Mouse (Mus musculus) G1E-ER4 (cell line): ENCODE results near the gene Cyb561d2. TPM values are rescaled to one million over a fixed set of nuclear protein-coding genes. Genes with fewer than 3 reads are reported as not detected.

Source experiments
- GATA1 ChIP-seq: IDR thresholded peaks from one replicate; pipeline ENCODE4 v1.8.0; 2012; ENCODE audit warnings: low read length, inconsistent platforms
- polyA plus RNA-seq: library from polyadenylated mRNA; stranded (reverse); fragments of >175 nt; gene quantifications from 2 replicates; pipeline ENCODE4 v1.2.3, GENCODE M21; 2012

The Cyb561d2 gene
- polyA plus RNA-seq, 1 experiment: 11.7 TPM

DNA sequence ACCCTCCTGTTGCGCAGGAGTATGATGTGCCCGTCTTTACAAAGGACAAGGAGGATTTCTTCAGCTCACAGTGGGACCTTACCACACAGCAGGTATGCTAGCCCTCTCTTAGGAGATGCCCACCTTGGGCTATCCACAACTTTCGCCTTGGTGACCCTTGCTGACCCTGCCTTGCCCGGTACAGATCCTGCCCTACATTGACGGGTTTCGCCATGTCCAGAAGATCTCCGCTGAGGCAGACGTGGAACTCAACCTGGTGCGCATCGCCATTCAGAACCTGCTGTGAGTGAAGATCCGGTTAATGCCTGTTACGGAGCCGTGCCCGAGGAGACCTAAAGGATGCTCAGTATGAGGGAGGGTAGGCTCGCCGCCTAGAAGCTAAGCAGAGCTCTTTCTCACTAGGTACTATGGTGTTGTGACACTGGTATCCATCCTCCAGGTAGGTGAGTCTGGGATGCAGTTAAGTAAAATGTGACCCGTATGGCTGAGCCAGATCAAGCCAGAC is 2.3 kb upstream of the Cyb561d2 start:
- TF ChIP-seq GATA1: no peak

DNA sequence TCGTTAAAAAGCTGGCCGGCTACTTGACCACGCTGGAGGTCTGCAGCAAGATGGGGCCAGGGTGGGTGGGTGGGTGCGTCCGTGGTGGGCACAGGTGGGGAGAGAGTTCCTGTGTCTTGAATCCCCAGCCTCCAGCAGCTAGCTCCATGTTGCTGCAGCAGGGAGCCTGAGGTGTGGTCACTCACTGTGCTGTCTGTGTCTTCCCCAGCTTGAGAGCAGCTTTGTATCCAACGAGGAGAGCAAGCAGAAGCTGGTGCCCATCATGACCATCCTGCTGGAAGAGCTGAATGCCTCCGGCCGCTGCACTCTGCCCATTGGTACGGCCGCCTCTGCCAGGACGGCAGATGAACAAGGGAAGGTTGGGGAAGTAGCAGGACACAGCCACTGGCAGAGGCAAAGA is 1.3 kb upstream of the Cyb561d2 start:
- no peak for TF ChIP-seq GATA1

DNA sequence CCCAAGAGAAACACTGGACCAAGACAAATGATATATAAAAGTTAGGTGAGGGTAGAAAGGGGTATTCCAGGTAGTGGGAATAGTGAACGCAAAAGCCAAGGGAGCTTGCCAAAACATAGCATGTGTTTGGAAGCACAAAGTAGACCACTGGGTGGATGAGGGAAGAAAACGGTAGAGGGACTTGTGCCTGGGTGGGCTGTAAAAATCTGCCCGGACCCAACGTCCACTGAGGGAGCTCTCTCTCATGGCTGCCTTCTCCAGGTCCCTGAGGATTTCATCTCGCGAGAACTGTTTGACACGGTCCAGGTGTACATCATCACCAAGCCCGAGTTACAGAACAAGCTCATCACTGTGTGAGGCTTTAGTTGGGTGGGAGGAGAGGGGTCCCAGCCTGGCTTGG is 728 bp upstream of the Cyb561d2 start:
- TF ChIP-seq GATA1: no peak

DNA sequence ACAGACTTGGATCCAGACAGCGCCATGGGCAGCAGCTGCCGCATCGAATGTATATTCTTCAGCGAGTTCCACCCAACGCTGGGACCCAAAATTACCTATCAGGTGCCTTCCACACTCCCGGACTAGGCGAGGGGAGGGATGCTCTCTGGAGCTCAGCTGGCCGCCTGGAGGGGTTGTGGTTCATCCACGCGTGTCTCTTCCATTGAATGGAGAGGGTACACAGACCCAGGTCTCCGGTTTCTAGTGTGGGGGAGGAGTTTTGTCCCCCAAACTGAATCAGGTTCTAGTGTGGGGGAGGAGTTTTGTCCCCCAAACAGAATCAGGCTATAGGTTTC is 326 bp upstream of the Cyb561d2 start:
- no peak for TF ChIP-seq GATA1

DNA sequence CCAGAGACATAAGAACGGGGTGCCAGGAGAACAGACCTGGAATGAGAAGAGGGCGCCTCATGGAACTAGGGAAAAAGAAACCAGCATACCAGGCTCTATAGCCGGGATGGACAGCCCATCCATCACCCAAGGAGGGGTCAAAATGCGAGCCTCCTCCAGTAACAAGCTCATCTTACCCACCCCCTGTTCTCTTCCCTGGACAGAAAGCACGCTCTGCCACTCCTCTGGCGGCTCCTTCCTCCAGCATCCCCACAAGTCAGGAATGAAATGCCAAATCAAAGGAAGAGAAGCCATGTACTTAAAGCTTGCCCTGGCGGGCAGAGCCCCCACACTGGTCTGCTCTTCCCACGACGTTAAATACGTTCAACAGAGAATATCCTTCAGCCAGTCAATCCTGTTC is 988 bp downstream of the Cyb561d2 start:
- TF ChIP-seq GATA1: no peak

DNA sequence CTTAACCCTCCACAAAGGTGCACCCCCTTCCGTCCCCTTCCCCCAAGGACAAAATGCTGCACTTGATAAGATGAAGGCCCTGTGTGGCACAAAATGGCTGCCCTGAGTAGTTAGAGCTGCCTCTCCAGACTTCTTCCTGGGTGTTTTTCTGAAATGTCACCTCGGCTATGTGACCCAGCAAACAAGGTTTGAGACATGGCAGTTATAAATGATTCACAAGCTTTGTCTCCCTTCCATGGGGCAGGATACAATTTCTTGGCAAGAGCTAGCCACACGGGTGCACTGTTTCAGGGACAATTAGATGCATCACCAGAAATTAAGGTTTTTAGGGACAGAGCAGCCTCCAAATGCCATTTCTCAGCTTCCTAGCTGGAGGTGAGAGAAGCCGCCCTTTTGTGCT is 1.6 kb downstream of the Cyb561d2 start:
- TF ChIP-seq GATA1: no peak

DNA sequence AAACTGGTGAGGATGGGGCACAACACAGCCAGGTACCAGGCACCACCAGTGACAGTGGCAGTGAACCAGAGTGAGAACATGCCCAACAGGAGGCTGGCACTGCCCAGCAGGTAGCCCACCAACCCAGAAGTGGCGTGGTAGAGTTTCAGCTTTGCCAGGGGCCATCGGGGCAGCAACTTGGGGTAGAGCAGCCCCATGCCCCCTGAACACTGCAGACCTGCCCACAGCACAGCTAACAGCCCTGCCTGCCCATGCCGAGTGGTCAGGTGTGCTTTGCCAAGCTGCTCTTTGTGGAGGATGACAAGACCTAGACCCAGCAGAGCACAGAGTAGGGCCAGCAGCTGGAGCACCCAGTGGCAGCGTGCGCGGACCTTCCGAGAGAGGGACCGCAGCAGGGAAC is 2.1 kb downstream of the Cyb561d2 start:
- no peak for TF ChIP-seq GATA1

DNA sequence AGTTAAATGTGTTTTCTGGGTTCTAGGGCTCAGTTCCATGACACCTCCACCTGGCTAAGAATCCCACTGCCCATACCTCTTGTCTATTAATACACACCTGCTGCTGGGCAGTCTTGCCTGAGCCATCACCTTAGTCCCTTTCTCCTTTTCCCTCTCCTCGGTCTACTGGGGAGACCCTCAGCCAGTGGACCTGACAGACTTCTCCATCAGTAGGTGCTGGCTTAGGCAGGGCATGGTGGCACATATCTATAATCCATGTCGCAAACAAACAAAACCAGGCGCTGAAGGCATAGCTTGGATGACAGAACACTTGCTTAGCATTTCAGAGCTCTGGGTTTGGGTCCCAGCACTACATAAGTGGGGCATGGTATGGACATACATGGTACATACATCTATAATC is 3.3 kb downstream of the Cyb561d2 start:
- no peak for TF ChIP-seq GATA1

DNA sequence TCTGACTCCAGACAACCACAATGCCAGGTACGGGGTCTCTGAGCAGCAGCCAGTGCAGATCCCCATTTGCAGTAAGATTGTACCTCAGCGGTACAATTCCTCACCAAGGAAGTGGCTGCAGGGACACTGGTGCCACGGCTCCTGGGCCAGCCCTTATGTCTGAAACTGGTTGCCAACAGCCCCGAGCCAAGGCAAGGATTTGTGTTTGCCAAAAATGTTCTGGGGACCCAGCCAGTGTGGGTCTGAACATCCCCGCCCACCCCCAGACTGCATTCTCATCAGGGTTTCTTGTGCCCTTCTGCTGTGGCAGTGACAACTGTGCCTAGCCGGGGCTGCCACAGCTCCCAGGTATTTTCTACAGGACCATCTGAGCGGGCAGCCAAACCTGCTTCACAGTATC is 3.8 kb downstream of the Cyb561d2 start:
- no peak for TF ChIP-seq GATA1

DNA sequence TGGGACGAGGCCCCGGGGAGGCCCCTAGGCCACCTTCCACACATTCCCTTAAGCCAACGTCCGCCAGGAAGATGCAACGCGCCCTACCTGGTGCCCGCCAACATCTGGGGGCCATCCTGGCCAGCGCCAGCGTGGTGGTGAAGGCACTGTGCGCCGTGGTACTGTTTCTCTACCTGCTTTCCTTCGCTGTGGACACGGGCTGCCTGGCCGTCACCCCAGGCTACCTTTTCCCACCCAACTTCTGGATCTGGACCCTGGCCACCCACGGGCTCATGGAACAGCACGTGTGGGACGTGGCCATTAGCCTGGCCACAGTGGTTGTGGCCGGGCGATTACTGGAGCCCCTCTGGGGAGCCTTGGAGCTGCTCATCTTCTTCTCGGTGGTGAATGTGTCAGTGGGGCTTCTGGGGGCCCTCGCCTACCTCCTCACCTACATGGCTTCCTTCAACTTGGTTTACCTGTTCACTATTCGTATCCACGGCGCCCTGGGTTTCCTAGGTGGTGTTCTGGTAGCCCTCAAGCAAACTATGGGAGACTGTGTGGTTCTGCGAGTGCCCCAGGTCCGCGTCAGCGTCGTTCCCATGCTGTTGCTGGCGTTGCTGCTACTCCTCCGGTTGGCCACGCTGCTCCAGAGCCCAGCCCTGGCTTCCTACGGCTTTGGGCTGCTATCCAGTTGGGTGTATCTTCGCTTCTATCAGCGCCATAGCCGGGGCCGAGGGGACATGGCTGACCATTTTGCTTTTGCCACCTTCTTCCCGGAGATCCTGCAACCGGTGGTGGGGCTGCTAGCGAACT is 7.4 kb downstream of the Cyb561d2 start:
- TF ChIP-seq GATA1: no peak

DNA sequence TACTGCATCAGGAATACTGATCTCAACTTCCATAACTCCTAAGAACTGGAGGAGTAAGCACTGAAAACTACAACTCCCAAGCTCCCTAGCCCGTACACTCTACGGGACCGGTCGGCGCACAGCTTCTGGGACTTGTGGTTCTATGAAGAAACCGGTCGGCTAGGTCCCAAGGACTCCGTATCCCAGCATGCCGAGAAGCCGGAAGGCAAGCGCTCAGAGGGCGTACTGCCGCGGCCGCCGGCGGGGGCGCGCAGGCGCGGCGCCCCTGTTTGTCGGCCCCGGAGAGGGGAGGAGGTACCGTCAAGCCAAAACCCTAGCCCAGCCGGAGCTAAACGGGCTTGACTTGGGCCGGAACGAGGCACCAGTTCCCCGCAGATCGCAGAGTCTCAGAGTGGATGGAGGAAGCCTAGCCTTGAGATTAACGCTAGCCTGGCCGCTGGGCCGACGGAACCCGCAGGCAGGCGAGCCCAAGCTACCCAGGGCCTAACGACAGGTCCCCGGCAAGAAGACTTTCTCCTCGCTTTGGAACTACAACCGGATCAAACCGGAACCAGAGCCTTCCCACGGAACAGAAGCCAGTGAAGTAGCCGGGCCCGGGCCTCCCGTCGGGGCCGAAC is 8.1 kb downstream of the Cyb561d2 start, which contains the start of gene Tmem115:
Gene Tmem115 (plus strand): TSS at position 155 of the 617 bp plus-strand sequence.
- no peak for TF ChIP-seq GATA1

DNA sequence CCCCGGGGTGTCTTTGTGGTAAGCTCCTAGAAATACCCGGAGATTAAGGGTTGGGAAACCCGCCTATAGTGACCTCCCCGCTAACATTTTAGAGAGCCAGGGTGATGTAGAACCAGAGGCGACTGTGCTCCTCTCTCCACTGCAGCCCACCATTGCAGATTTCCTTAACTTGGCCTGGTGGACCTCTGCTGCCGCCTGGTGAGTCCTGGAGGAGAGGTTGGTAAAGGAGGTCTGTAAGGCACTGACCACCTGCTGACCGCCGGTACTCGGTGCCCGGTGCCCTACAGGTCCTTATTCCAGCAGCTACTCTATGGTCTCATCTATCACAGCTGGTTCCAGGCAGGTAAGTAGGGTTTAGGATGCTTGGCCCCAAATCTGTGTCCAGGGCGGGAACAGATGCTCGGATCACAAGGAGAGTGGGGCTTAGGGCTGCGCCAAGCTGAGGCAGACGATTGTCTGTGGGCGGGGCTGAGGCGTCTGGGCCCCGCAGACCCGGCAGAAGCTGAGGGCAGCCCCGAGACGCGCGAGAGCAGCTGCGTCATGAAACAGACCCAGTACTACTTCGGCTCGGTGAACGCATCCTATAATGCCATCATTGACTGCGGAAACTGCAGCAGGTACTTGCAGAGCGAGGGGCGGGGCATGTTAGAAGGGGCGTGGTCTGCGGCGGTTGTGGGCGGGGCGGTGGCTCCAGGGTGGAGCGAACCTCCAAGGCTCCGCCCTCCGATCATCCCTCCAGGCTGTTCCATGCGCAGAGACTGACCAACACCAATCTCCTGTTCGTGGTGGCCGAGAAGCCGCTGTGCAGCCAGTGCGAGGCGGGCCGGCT is 15.6 kb downstream of the Cyb561d2 start:
- TF ChIP-seq GATA1: no peak

DNA sequence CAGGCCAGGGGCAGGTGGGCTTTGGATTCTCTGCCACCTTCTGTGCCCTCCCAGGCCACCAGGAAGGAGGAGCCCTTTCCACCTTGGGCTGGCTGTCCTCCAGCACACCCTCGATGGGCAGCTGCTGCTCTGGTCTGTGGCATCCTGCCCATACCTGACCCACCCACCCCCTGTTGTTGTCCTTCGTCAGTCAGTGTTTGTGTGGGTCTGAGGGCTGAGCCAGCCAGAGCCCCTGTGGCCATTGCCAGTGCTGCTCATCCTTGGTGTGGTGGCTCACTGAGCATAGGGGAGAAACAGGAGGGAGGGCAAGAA is 19.6 kb downstream of the Cyb561d2 start:
- no peak for TF ChIP-seq GATA1

DNA sequence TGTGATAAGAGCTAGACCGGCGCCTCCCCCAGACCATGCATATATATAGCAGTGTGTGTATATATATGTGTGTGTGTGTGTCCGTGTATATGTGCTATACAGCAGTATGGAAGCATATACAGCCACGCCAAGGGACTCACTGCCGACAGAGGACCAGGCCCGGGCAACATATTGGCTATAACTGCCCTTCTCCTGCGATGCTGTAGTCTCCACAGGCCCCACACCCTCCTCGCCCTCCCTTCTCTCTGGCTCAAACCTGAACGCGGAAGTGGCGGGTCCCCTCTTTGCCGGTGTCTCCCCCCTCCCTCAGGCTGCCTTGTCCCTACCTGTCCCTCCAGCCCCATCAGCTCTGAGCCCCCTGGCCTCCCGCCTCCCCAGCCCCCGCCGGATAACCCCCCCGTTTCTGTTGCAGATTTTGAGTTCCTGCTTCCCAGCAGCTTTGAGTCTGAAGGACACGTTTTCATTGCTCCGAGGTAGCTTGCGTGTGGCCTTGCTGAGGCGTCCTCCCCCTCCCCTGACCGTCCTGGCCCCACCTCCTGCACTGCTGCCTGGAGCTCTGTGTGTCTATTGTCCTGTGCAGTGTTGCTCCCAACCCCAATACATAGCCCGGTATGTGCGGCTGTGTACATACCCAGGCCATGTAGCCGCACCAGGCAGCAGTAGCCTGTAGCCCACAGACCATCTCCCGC is 20.1 kb downstream of the Cyb561d2 start:
- TF ChIP-seq GATA1: no peak

DNA sequence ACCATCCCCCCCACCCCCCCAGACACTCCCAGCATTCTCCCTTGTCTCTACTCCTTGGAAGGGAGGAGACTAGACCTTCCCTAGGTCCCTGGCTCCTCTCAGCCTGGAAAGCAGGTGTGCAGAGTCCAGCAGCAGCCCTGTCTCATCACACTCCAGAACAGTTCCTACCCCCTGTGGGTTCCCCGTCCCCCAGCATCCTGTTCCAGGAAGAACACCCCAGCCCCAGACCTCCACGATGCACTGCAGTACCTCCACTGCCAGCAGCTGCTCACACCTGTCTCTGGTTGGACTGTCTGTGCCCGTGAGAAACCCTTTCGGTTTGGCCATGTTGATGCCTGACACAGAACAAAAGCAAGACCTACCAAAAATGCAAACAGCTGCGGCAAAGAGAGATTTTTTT is 20.8 kb downstream of the Cyb561d2 start:
- TF ChIP-seq GATA1: no peak

DNA sequence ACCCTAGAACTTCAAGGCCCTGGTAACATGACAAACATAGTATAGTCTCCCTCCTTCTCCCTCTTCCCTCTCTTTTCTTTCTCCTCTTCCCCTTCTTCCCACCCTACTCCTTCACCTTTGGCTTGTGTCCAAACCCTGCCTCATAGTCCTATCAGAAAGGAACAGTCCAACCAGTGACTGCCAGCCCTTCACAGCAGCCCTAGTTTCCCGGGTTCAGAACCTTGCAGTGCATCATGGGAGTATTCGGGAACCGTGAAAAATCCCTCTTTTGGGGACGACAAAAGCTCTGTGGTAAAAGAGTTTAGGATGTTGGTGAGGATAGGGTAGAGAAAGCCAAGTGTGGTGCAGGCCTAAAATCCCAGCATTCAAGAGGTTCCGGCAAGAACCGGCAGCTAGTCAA is 21.7 kb downstream of the Cyb561d2 start:
- TF ChIP-seq GATA1: no peak
